8 mouse cellular contexts compared by ENCODE assay signal in genomic region chr7:144552274-144552673, GRCm38 (mm10). TPM values are rescaled to one million over a fixed set of nuclear protein-coding genes. Genes with fewer than 3 reads are reported as not detected.
DNase-seq lines count a peak whose midpoint lies in the region; ATAC-seq and TF ChIP-seq lines count a peak whose summit lies in the region.

No protein-coding gene starts in this region.

- TF ChIP-seq EP300 in heart, postnatal 0 days (IDR thresholded peaks at IDR 0.05; ENCODE audit: low read depth), result no peak
- TF ChIP-seq EP300 in liver, postnatal 0 days (IDR thresholded peaks at IDR 0.05; ENCODE audit: low read depth), result no peak

- ATAC-seq in heart, embryonic 11.5 days (replicated peaks; ENCODE audit: insufficient number of reproducible peaks, low FRiP score, low TSS enrichment), result no peak
- ATAC-seq in G1E (ENCODE audit: extremely low read depth, insufficient number of reproducible peaks, low FRiP score, poor library complexity, severe bottlenecking), result no peak
- ATAC-seq in heart, postnatal 0 days (ENCODE audit: insufficient read depth, low read depth), result no peak
- no peak for ATAC-seq in liver, postnatal 0 days

- H3K4me3 ChIP-seq in heart, embryonic 11.5 days (ENCODE audit: low read depth, low read length), result peak overlapping the region; percentile 87
- peak overlapping the region; percentile 94; the same call in 1 of the 2 replicates for H3K4me3 ChIP-seq in G1E (ENCODE audit: low read depth, low read length)
- H3K4me3 ChIP-seq in heart, postnatal 0 days (ENCODE audit: low read depth, low read length), result peak overlapping the region; percentile 86
- H3K4me3 ChIP-seq in liver, postnatal 0 days (ENCODE audit: low read depth, low read length), result peak overlapping the region; percentile 94; the same call in 1 of the 2 replicates

- DNase-seq in heart, postnatal 14 days, result no peak
- no peak for DNase-seq in G1E (ENCODE audit: low spot score)
- no peak for DNase-seq in heart, postnatal 0 days (ENCODE audit: low spot score)
- DNase-seq in liver, postnatal 0 days, result no peak
- no peak for DNase-seq in thymus, postnatal 0 days (ENCODE audit: low spot score)
- no peak for DNase-seq in embryo, embryonic 10.5 days (ENCODE audit: low spot score)
- DNase-seq in layer of hippocampus, postnatal 14 days (ENCODE audit: low spot score in 2 of 2), result no peak

- H3K9ac ChIP-seq in heart, embryonic 11.5 days (ENCODE audit: low read depth, low read length), result peak overlapping the region; percentile 93
- H3K9ac ChIP-seq in heart, postnatal 0 days (replicated peaks; ENCODE audit: low read depth, low read length), result peak overlapping the region; percentile 94
- peak overlapping the region; percentile 98 for H3K9ac ChIP-seq in liver, postnatal 0 days (replicated peaks)

- no peaks in the 10 kb centered on the region for H3K27me3 ChIP-seq in heart, embryonic 11.5 days (ENCODE audit: control insufficient read depth, insufficient read depth, low read length)
- peaks cover 10% of the 10 kb centered on the region for H3K27me3 ChIP-seq in G1E (ENCODE audit: insufficient read depth, low read length)
- no peaks in the 10 kb centered on the region for H3K27me3 ChIP-seq in heart, postnatal 0 days (ENCODE audit: control insufficient read depth, insufficient read depth, low read length)
- no peaks in the 10 kb centered on the region for H3K27me3 ChIP-seq in liver, postnatal 0 days (ENCODE audit: insufficient read depth, low read length)

- no peaks in the 10 kb centered on the region for H3K9me3 ChIP-seq in heart, embryonic 11.5 days (replicated peaks; ENCODE audit: control insufficient read depth, low read length)
- no peaks in the 10 kb centered on the region for H3K9me3 ChIP-seq in G1E (replicated peaks)
- H3K9me3 ChIP-seq in heart, postnatal 0 days (replicated peaks; ENCODE audit: control insufficient read depth, low read length), result no peaks in the 10 kb centered on the region
- H3K9me3 ChIP-seq in liver, postnatal 0 days (ENCODE audit: low read length), result no peaks in the 10 kb centered on the region

- no peak for TF ChIP-seq CTCF in G1E (IDR thresholded peaks at IDR 0.05; ENCODE audit: low read depth, low read length)
- no peak for TF ChIP-seq CTCF in heart, postnatal 0 days (IDR thresholded peaks at IDR 0.05; ENCODE audit: low read depth)
- no peak for TF ChIP-seq CTCF in liver, postnatal 0 days (IDR thresholded peaks at IDR 0.05; ENCODE audit: low read depth)

- 82% methylated on average over 8 of the region's 8 CpGs for WGBS in heart, embryonic 11.5 days (ENCODE audit: insufficient replicate concordance)
- WGBS in heart, postnatal 0 days, result 83% methylated on average over 8 of the region's 8 CpGs
- 88% methylated on average over 8 of the region's 8 CpGs for WGBS in liver, postnatal 0 days (ENCODE audit: insufficient replicate concordance)

- peak overlapping the region; percentile 89 for H3K4me2 ChIP-seq in heart, embryonic 11.5 days
- peak overlapping the region; percentile 88 for H3K4me2 ChIP-seq in heart, postnatal 0 days (ENCODE audit: low read depth, low read length)
- H3K4me2 ChIP-seq in liver, postnatal 0 days (ENCODE audit: low read depth, low read length), result peak overlapping the region; percentile 92

- H3K36me3 ChIP-seq in heart, embryonic 11.5 days (ENCODE audit: control insufficient read depth, insufficient read depth, low read length), result peaks cover 18% of the 10 kb centered on the region
- H3K36me3 ChIP-seq in G1E (replicated peaks), result peaks cover 48% of the 10 kb centered on the region
- H3K36me3 ChIP-seq in heart, postnatal 0 days (replicated peaks; ENCODE audit: control insufficient read depth, insufficient read depth, low read length), result peaks cover 33% of the 10 kb centered on the region
- peaks cover 12% of the 10 kb centered on the region for H3K36me3 ChIP-seq in liver, postnatal 0 days (replicated peaks; ENCODE audit: insufficient read depth, low read length)

- peaks cover 21% of the 10 kb centered on the region for H3K4me1 ChIP-seq in heart, embryonic 11.5 days (ENCODE audit: control insufficient read depth, insufficient read depth, low read length)
- H3K4me1 ChIP-seq in G1E (ENCODE audit: insufficient read depth, low read depth, low read length), result peaks cover 50% of the 10 kb centered on the region
- peaks cover 21% of the 10 kb centered on the region for H3K4me1 ChIP-seq in heart, postnatal 0 days (ENCODE audit: control insufficient read depth, insufficient read depth)
- H3K4me1 ChIP-seq in liver, postnatal 0 days (ENCODE audit: insufficient read depth), result peaks cover 32% of the 10 kb centered on the region

- intact Hi-C loops in heart, postnatal 14 days (cut with DNase I), result loop anchor here (2.0 kb wide), 1 partner anchor 29 kb away; no protein-coding TSS in a partner anchor

- no peak overlapping the region for H3K27ac ChIP-seq in heart, embryonic 11.5 days (ENCODE audit: low read depth, low read length)
- no peak overlapping the region for H3K27ac ChIP-seq in heart, postnatal 0 days (ENCODE audit: low read depth)
- H3K27ac ChIP-seq in liver, postnatal 0 days (ENCODE audit: low read depth), result no peak overlapping the region

RNA-seq across cellular contexts. Expression of gene Ppfia1, which starts 1.3 kb away (rescaled TPM):
- 25.7 and 28.9 TPM in 2 replicates for polyA plus RNA-seq in heart, embryonic 11.5 days (2014; fragmentation: Nextera tagmentation; extraction: Ambion mirVana)
- total RNA-seq in heart, postnatal 14 days (2021), result 10 to 100 TPM; 46.3 to 54.8 TPM
- total RNA-seq in G1E (2014; fragmentation: Nextera tagmentation) (93.4 and 103 TPM in 2 replicates), G1E (2017) (37.6 and 62.3 TPM in 2 replicates)
- 68.1 and 91.8 TPM in 2 replicates for polyA plus RNA-seq in G1E (2012)
- total RNA-seq in heart, postnatal 0 days (2014; rRNA removed; ENCODE audit: low replicate concordance), result 33.5 and 43.5 TPM in 2 replicates
- polyA plus RNA-seq in heart, postnatal 0 days (2015; fragmentation: Nextera tagmentation; extraction: Ambion mirVana), result 15.6 and 18.6 TPM in 2 replicates
- polyA plus RNA-seq in liver, postnatal 0 days (2015; fragmentation: Nextera tagmentation; extraction: Ambion mirVana), result 7.1 and 8.2 TPM in 2 replicates
- polyA plus RNA-seq in thymus, postnatal 0 days (2015; fragmentation: Nextera tagmentation; extraction: Ambion mirVana), result 26.0 and 27.0 TPM in 2 replicates
- total RNA-seq in layer of hippocampus, postnatal 14 days (2021), result 10 to 100 TPM; 37.8 to 37.9 TPM

RNA-seq across cellular contexts. Expression of gene Fadd, which starts 30.0 kb away (rescaled TPM):
- 12.0 and 12.3 TPM in 2 replicates for polyA plus RNA-seq in heart, embryonic 11.5 days (2014; fragmentation: Nextera tagmentation; extraction: Ambion mirVana)
- total RNA-seq in heart, postnatal 14 days (2021), result 1 to 10 TPM; 7.0 to 7.2 TPM
- 9.7 and 10.3 TPM in 2 replicates for total RNA-seq in G1E (2014; fragmentation: Nextera tagmentation)
- 7.3 and 8.0 TPM in 2 replicates for total RNA-seq in G1E (2017)
- polyA plus RNA-seq in G1E (2012), result 4.5 and 4.7 TPM in 2 replicates
- 5.2 and 7.4 TPM in 2 replicates for total RNA-seq in heart, postnatal 0 days (2014; rRNA removed; ENCODE audit: low replicate concordance)
- 10.6 and 11.3 TPM in 2 replicates for polyA plus RNA-seq in heart, postnatal 0 days (2015; fragmentation: Nextera tagmentation; extraction: Ambion mirVana)
- polyA plus RNA-seq in liver, postnatal 0 days (2015; fragmentation: Nextera tagmentation; extraction: Ambion mirVana), result 4.1 TPM in 2 replicates
- polyA plus RNA-seq in thymus, postnatal 0 days (2015; fragmentation: Nextera tagmentation; extraction: Ambion mirVana), result 8.3 and 10.0 TPM in 2 replicates
- total RNA-seq in layer of hippocampus, postnatal 14 days (2021), result 1 to 10 TPM; 2.5 to 2.9 TPM
